Mouse (Mus musculus): ENCODE data around the gene Heyl.
"Not testable (repeated sequence)": the region's sequence is repeated elsewhere in the genome, so short reads cannot be mapped to it uniquely, and the experiment has no call there.

Heyl gene

GRCm38 (mm10) chr4:123284731-123285624 is 51.6 kb downstream of the Heyl start:
- no peak for DNase-seq (ENCODE audit: low spot score in 2 of 2)

GRCm38 (mm10) chr4:123286790-123287189 is 53.4 kb downstream of the Heyl start:
- DNase-seq (ENCODE audit: low spot score in 2 of 2) = no peak

GRCm38 (mm10) chr4:123289038-123289437 is 55.7 kb downstream of the Heyl start:
- no peak for DNase-seq (ENCODE audit: low spot score in 2 of 2)

GRCm38 (mm10) chr4:123292390-123292789 is 59.0 kb downstream of the Heyl start:
- DNase-seq (ENCODE audit: low spot score in 2 of 2) = no peak

GRCm38 (mm10) chr4:123292989-123293388 is 59.6 kb downstream of the Heyl start:
- DNase-seq (ENCODE audit: low spot score in 2 of 2) = no peak

- DNase-seq (ENCODE audit: low spot score in 2 of 2) = no peak
Observed at GRCm38 (mm10) chr4:123293661-123294443, 60.5 kb downstream of the Heyl start.

- not testable (repeated sequence) for DNase-seq (ENCODE audit: low spot score in 2 of 2)
Observed at GRCm38 (mm10) chr4:123295026-123295425, 61.7 kb downstream of the Heyl start.

- no peak for DNase-seq (ENCODE audit: low spot score in 2 of 2)
Observed at GRCm38 (mm10) chr4:123295516-123296147, 62.3 kb downstream of the Heyl start.

- DNase-seq (ENCODE audit: low spot score in 2 of 2) = no peak
Observed at GRCm38 (mm10) chr4:123296148-123296534, 62.8 kb downstream of the Heyl start.

GRCm38 (mm10) chr4:123297195-123297960 is 64.0 kb downstream of the Heyl start:
- DNase-seq (ENCODE audit: low spot score in 2 of 2) = no peak

GRCm38 (mm10) chr4:123298226-123298625 is 64.9 kb downstream of the Heyl start:
- DNase-seq (ENCODE audit: low spot score in 2 of 2) = no peak

- no peak for DNase-seq (ENCODE audit: low spot score in 2 of 2)
Observed at GRCm38 (mm10) chr4:123298980-123299670, 65.8 kb downstream of the Heyl start.
